Mouse (Mus musculus) lung, postnatal 25 days (tissue): ENCODE data around the gene Gm7102.
A peak's percentile ranks its signal among the peaks of the same experiment; 100 is the strongest.
"Not testable (repeated sequence)": the region's sequence is repeated elsewhere in the genome, so short reads cannot be mapped to it uniquely, and the experiment has no call there.

Source experiments
- DNase-seq: peaks from one replicate; pipeline ENCODE4 v3.0.0; 2022; ENCODE audit warnings: low spot score

The Gm7102 gene

DNA sequence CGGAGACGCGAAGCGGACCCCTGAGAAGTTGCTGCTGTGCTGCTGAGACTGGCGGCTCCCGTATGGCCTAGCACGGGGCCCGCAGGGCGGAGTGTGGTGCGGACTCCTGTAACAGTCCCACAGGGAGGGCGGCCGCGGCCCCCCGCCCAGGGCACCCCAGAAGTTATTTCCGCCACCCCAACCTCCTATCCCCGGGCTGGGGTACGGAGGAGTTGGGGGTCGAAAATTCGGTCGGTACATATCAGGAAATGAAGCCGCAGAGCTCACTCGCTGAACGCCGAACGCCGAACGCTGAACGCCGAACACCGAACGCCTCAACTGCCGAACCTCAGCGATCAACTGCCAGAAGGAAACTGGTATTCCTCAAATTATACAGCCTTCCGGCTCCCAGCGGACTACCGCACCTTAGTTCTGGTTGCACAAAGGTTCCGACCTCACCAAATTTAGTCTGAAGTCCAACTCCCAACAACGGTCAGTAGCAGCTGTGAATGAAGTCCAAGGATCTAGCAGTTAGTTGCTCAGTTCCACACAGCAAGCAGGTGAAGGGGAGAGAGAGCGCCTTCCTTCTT lies at the start of gene Gm7102:
Gene Gm7102, minus strand, starts transcription at position 554 of the 569 bp plus-strand sequence.
- DNase-seq, result no peak

DNA sequence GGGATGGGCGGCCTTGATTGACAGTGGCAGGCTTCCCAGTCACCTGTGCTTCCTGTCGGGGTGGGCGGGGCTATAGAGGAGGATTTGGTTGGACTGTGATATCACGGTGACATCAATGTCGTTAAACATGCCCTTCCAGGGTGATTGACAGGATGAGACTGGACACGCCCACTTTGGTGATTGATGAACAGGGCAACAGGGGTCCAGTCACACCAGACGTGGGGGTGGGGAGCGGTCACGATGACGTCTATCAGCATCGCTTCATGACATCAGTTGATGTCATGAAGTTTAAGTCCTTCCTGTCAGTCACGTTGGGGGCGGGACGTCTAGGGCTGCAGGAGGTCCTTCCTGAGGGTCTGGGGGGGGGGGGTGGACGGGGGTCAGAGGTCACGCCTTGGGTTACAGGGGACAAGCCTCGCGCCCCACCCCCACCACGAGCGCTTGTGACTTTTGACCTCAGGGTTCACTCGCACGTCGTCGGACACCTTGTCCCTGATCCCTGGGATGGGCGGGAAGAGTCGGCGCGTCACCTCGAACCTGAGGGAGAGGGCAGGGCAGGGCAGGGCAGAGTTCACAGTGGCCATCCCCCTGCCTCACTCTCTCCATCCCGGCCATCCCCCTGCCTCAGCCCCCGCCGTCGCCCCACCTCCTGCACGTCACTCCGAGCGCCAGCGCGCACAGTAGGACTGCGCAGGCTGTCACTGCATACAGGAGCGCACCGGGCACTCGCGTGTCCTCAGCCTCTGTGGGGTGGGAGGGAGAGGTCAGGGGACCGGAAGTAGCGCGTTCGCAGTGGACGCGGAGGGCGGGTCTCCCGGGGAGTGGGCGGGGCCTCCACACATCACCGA lies 48.8 kb upstream of the Gm7102 start:
- no peak for DNase-seq

DNA sequence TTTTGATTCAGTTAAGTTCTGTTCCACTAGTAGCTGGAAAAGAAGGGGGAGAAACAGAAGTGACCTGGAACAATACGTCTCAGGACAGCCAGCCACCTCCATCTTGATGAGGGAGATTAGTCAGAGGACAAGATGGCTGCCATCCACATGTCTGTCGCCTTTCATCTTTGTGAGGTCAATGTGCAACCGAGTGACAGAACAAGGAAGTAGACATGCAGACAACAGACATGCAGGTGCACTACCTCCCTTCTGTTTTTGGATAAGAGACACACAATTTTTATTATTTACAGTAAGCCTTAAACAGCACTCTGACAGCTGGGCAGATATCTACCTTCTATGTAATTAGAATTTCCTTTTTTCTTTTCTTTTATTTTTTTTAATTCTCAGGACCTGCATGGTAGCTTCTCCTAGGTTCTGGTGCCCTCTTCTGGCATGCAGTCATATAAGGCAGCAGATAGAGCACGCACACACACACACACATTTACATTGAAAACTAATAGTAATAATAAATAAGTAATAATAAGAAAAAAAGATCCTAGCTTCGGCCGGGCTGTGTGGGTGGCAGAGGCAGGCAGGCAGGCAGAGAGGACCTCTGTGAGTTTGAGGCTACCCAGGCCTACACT lies 47.7 kb upstream of the Gm7102 start:
- no peak for DNase-seq

DNA sequence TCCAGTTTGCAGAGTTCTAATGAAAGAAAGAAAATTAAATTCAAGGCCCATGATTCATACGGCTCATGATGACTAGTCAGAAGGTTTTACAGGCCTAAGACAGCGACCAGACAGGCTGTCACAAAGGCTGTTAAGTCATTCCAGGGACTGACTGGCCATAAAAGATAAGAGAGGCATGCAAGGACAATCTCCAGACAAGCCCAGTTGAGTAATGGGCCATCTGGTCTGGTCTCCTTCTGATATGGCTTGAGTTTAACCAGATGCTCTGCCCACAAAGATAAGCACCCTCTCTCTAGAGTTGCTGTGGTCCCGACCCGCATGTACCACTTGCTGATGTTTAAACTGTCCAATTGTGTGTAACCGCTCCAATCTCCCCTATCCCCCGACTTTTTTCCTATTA lies 31.4 kb upstream of the Gm7102 start:
- not testable (repeated sequence) for DNase-seq

DNA sequence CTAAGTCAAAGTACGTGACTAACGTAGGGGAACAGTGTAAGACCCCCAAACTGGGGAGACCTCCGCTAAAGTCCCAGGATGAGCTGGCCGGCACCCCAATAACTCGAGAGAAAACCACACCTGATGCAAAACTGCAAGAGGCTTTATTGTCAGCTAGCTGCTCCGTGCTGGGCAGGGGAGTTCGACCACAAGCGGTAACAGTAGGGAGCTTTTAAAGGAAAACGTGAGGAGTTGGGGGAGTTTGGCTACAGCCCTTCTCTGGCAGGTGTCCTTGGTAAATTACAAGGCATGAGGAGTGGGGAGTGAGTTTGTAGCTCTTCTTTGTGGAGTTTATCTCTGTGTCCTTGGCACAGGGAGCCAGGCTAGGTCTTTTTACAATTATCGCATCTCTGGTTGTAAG lies 23.7 kb upstream of the Gm7102 start:
- DNase-seq, result no peak

DNA sequence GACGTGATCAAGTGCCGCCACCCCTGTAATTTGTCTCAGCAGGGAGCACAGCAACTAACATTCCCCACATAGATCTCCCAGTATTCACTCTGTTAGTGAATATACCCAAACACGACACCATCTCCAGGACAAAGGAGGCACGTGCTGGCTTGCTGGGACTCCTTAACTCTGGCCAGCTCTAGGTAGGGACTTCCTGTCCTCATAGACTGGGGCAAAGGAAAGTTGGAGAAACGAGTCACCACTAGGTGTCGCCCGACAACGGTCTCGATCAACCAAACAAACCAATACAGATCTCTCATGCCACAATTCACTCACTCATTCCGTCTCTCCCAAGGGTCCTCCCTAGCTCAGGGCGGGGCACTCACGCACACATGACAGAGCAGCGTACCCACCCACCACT lies 23.2 kb upstream of the Gm7102 start:
- DNase-seq, result peak; percentile 90

DNA sequence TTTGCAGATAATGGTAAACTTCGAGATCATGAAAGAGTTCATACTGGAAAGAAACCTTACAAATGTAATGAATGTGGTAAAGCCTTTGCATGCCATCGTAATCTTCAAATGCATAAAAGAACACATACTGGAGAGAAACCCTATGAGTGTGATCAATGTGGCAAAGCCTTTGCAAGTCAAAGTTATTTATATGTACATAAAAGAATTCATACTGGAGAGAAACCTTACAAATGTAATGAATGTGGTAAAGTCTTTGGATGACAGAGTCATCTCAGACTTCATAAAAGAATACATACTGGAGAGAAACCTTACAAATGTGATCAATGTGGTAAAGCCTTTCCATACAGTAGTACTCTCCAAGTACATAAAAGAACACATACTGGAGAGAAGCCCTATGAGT lies 7.5 kb upstream of the Gm7102 start, which contains the start of gene Gm6020:
Gene Gm6020, plus strand, starts transcription at position 301 of the 400 bp plus-strand sequence.
- not testable (repeated sequence) for DNase-seq

DNA sequence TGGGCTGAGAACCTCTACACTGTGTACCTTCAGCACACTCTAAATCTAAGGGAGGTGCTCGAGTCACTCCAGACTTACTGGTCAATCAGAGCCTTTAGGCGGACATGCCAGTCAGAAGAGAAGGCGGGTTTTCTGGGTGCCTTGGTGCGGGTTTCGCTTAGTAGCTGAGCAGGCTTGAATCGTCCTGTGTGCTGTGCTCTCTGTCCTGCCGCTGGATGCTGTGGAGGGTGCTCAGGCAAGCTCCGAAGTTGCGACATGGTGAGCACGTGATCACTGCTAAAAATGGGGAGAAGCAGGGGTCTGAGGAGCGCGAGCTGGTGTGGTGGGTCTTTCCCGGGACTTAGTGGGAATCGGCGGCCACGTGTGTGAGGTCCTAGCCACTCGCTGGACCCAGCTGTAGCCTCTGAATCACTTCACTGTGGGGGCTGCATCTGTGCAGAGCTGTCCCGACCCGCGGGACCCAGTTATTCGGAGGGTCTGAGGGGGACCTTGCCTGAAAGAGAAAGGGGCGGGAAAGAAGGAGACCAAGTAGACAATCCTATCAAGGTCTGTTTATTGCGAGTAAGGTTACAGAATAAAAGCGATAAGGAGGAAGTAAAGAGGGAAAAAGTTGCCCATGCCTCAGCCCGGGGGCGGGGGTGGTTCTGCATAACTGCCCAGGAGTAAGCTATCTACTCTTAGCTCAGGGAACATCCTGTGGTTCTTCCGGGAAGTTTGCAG lies 24.2 kb downstream of the Gm7102 start:
- DNase-seq, result peak; percentile 32

DNA sequence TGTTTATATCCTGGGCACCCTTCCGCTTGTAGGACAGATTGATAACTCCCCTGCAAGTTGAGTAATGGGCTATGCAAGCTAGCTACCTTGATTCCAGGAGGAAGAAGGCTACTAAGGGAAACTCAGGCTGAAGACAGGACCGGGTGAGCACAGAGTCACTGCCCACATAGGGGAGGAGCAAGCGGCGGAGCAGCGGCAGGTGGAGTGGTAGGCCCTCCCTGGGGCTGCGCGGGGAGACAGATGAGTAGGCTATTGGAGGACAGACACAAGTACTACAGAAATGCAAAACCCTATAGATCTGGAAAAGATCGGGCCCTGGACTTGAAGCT lies 24.8 kb downstream of the Gm7102 start:
- peak; percentile 8 for DNase-seq

DNA sequence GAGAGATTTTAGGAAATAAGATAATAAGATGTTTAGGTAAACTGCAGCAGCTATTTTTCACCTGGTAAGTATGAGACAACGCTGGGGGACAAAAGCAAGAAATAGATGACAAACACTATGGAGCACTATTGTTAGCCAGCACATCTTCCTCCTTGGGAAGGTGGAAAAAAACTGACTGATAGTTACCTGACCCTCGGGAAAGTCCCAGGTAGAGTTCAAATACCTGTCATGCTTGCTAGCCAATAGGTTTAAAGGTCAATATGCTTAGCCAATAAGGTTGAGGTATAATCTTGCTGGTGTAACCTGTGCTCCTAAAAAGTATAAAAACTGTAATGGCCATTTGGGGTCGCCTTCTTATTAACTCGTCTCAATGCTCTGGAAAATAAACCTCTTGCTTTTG lies 34.8 kb downstream of the Gm7102 start:
- DNase-seq, result no peak

DNA sequence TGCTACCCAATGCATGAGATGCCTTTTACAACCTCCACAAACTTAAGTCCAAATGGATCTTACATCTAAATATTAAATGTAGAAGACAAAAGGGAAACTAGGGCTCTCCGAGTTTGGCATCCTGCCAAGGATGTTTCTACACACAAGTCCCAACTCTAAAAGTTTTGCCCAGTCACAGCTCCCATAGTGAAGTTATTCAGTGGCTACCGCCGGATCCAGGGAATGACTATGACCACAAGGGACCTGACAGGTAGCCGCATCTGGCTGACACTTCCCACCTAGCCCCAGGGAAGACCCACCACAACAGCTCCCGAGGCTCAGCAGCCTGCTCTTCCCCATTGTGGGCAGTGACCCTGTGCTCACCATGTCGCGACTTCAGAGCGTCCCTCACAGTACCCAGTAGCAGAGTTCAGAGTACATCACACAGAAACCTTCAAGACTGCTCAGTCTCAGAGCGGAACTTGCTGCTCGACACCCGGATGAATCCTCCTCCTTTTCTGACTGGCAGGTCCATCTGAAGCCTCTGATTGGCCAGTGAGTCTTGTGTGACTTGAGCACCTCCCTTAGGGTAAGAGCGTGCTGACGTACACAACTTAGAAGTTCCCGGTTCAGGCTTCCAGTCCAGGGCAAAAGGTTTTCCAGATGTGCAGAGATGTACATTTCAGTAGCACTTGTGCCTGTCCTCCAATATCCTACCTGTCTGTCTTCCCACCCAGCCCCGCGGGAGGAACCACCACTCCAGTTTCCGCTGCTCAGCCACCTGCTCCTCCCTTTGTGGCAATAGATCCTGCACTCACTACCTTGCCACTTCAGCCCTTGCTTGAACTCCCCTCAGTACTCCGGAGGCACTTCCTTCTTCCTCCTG lies 35.5 kb downstream of the Gm7102 start, which contains the start of gene Zfp950:
Gene Zfp950, minus strand, starts transcription at position 499 of the 865 bp plus-strand sequence.
- DNase-seq, result peak; percentile 95

DNA sequence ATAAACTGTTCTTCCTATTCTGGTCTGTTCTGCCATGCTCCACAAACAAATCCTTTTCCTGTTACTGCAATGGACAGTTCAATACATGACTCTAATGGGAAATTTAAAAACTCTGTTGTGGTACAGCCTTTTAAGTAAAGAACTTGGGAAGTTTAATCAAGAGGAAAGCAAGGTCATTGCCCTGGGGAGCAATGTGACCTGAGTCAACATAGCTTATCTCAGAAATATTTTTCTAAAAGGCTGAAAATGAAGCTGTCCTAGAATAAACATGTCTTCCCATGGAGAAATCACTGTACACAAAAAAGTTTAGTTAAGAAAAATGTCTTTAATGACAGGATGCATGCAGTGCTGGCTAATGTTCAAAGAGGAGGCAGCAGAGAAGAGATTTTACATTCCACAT lies 37.5 kb downstream of the Gm7102 start:
- no peak for DNase-seq

DNA sequence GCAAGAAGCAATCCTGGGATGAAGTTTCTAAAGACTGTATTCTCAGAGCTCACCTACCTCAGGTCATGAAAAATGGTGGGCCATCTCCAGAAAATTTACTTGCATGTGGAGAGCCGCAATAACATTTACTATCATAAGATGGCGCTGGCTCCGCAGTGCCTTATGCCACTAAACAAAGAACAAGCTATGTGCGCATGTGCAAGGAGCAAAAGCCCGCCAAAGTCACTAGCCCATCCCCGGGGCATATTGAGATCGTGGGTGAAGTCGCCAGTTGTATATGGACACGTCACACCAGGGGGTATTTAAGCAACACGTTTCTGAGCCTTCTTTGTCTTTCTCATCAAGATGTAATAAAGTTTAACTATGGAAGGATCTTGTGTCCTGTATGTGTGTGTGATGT lies 45.0 kb downstream of the Gm7102 start:
- DNase-seq, result no peak
